Mouse (Mus musculus): ENCODE measurements at regions not wholly inside any gene's neighbourhood (a gene's known extent, or its start where the extent isn't known, plus 50 kb on each side); places are given as distances from the start of the nearest gene placed in this dataset.
A peak's percentile ranks its signal among the peaks of the same experiment; 100 is the strongest.

GRCm38 (mm10) chr13:70019999-70020838, 218.0 kb downstream of the Med10 start:
- no peak for ATAC-seq (replicated peaks; ENCODE audit: low FRiP score, low read depth)
- 36% methylated on average over 7 of the region's 7 CpGs for WGBS

GRCm38 (mm10) chr13:70033249-70033648, 231.1 kb downstream of the Med10 start:
- H3K4me3 ChIP-seq (replicated peaks; ENCODE audit: low read depth, low read length) = no peak overlapping the region
- no peaks in the 10 kb centered on the region for H3K36me3 ChIP-seq (ENCODE audit: insufficient read depth, low read length)
- no peaks in the 10 kb centered on the region for H3K9me3 ChIP-seq (replicated peaks; ENCODE audit: low read length)
- WGBS = 83% methylated on average over 6 of the region's 6 CpGs
- H3K4me1 ChIP-seq (replicated peaks; ENCODE audit: insufficient read depth, low read length) = peaks cover 4% of the 10 kb centered on the region; the same call in 1 of the 2 replicates
- no peak overlapping the region for H3K9ac ChIP-seq (ENCODE audit: low read depth, low read length)
- no peak overlapping the region for H3K4me2 ChIP-seq (ENCODE audit: low read length)
- no peaks in the 10 kb centered on the region for H3K27me3 ChIP-seq (ENCODE audit: insufficient read depth, low read length)
- DNase-seq (ENCODE audit: low spot score) = no peak
- H3K27ac ChIP-seq = no peak overlapping the region
- no peak for TF ChIP-seq CTCF (IDR thresholded peaks at IDR 0.05; ENCODE audit: low read depth)
- ATAC-seq (replicated peaks; ENCODE audit: low FRiP score, low read depth) = no peak

More at GRCm38 (mm10) chr13:70019999-70020838, 218.0 kb downstream of the Med10 start:
- Histone ChIP-seq H3K4me1 (replicated peaks; ENCODE audit: insufficient read depth, low read length) (no peaks in the 10 kb centered on the region), H3K36me3 (ENCODE audit: insufficient read depth, low read length) (no peaks in the 10 kb centered on the region), H3K9ac (ENCODE audit: low read depth, low read length) (no peak overlapping the region), H3K27me3 (ENCODE audit: insufficient read depth, low read length) (no peaks in the 10 kb centered on the region), H3K27ac (no peak overlapping the region), H3K9me3 (replicated peaks; ENCODE audit: low read length) (no peaks in the 10 kb centered on the region), H3K4me2 (ENCODE audit: low read length) (no peak overlapping the region), H3K4me3 (replicated peaks; ENCODE audit: low read depth, low read length) (no peak overlapping the region)
- TF ChIP-seq CTCF (IDR thresholded peaks at IDR 0.05; ENCODE audit: low read depth) = no peak
- DNase-seq (ENCODE audit: low spot score) = no peak

DNA sequence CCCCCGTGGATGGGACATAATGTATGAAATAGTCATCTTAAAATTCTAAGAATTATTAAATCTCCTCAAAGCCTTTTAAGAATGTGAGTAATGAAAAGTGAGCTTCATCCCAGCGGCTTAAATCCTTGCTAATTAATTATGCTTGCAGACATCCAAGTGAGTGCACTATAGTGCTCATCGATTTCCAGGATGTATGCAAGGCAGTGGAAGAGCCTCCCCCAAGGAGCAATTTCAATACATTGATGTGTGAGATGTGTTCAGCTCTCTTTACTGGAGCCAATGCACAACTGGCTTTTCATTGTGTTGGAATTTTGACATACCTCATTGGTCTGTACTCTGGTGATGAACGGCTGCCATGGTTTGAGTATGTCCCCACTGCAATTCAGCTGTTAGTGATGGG, 231.6 kb downstream of the Med10 start:
- DNase-seq (ENCODE audit: low spot score) = no peak
- H3K27ac ChIP-seq = no peak overlapping the region
- H3K27me3 ChIP-seq (ENCODE audit: insufficient read depth, low read length) = no peaks in the 10 kb centered on the region
- no peaks in the 10 kb centered on the region for H3K9me3 ChIP-seq (replicated peaks; ENCODE audit: low read length)
- WGBS = 70% methylated on average over 4 of the region's 4 CpGs
- H3K9ac ChIP-seq (ENCODE audit: low read depth, low read length) = no peak overlapping the region
- no peak overlapping the region for H3K4me3 ChIP-seq (replicated peaks; ENCODE audit: low read depth, low read length)
- ATAC-seq (replicated peaks; ENCODE audit: low FRiP score, low read depth) = no peak
- peaks cover 8% of the 10 kb centered on the region; the same call in 1 of the 2 replicates for H3K4me1 ChIP-seq (replicated peaks; ENCODE audit: insufficient read depth, low read length)
- TF ChIP-seq CTCF (IDR thresholded peaks at IDR 0.05; ENCODE audit: low read depth) = no peak
- H3K36me3 ChIP-seq (ENCODE audit: insufficient read depth, low read length) = no peaks in the 10 kb centered on the region
- H3K4me2 ChIP-seq (ENCODE audit: low read length) = no peak overlapping the region

DNA sequence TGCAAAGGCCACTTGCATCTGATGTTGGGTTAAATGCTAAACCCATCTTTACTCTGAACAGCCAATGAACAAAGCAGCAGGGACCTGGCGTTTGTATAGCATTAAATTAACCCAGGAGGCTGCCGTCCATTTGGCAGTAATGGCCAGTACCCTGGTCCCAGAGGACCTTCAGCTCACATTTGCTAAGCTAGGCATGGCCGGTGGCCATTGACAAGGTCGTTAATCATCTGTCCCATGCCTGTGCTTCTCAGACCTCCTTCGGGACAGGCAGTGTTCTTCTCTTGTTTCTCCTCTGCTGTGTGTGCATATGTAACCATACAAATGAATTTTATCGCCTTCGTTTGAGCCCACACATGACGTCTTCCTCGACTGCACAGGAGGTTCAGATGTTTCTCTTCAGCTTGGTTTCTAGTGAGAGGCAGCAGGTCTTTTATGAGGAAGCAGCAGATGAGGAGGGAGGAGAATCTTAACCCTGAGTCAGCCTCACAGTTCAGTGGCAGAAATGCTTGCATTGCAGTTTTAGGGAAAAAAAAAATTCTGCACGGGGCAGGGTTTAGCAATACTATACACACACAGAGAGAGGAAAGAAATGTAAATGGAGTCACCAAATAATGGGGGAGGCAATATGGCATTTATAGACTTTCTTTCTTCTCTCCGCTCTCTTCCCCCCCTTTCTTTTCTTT, 235.9 kb downstream of the Med10 start:
- no peak overlapping the region for H3K4me3 ChIP-seq (replicated peaks; ENCODE audit: low read depth, low read length)
- 0 out of 2 replicates have a peak overlapping the region, but pooled peaks have one; percentile 3 for H3K4me2 ChIP-seq (ENCODE audit: low read length)
- no peak overlapping the region for H3K27ac ChIP-seq
- no peak; the same call in 1 of the 2 replicates for ATAC-seq (replicated peaks; ENCODE audit: low FRiP score, low read depth)
- no peak overlapping the region for H3K9ac ChIP-seq (ENCODE audit: low read depth, low read length)
- WGBS = 16% methylated on average over 11 of the region's 11 CpGs
- no peaks in the 10 kb centered on the region for H3K36me3 ChIP-seq (ENCODE audit: insufficient read depth, low read length)
- peaks cover 8% of the 10 kb centered on the region; the same call in 1 of the 2 replicates for H3K4me1 ChIP-seq (replicated peaks; ENCODE audit: insufficient read depth, low read length)
- H3K9me3 ChIP-seq (replicated peaks; ENCODE audit: low read length) = no peaks in the 10 kb centered on the region
- no peak for TF ChIP-seq CTCF (IDR thresholded peaks at IDR 0.05; ENCODE audit: low read depth)
- DNase-seq (ENCODE audit: low spot score) = peak; percentile 71
- H3K27me3 ChIP-seq (ENCODE audit: insufficient read depth, low read length) = no peaks in the 10 kb centered on the region

DNA sequence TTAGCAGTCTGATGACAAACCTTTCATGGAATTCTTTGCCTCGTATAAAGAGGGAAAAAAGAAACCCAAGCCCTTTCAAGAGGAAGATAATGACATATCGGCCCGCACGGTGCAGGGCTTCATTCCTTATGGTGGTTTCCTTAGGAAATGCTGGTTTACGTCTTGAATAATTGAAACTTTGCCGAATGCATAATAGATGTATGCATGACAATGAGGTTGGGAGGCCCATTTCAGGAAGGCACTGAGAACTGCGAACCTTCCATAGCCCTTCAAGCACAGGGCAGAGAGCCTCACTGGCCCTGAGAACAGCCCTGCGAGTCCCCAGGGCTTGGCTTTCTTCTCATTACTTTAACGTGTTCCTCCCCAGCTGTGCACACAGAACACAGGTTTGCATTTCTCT, 255.7 kb downstream of the Med10 start:
- no peak overlapping the region for H3K4me2 ChIP-seq (ENCODE audit: low read length)
- H3K4me3 ChIP-seq (replicated peaks; ENCODE audit: low read depth, low read length) = no peak overlapping the region
- 62% methylated on average over 9 of the region's 9 CpGs for WGBS
- H3K36me3 ChIP-seq (ENCODE audit: insufficient read depth, low read length) = no peaks in the 10 kb centered on the region
- H3K9ac ChIP-seq (ENCODE audit: low read depth, low read length) = no peak overlapping the region
- no peak for TF ChIP-seq CTCF (IDR thresholded peaks at IDR 0.05; ENCODE audit: low read depth)
- H3K27me3 ChIP-seq (ENCODE audit: insufficient read depth, low read length) = no peaks in the 10 kb centered on the region
- H3K9me3 ChIP-seq (replicated peaks; ENCODE audit: low read length) = no peaks in the 10 kb centered on the region
- no peak overlapping the region for H3K27ac ChIP-seq
- DNase-seq (ENCODE audit: low spot score) (no peak), ATAC-seq (replicated peaks; ENCODE audit: low FRiP score, low read depth) (no peak)
- H3K4me1 ChIP-seq (replicated peaks; ENCODE audit: insufficient read depth, low read length) = no peaks in the 10 kb centered on the region

- ATAC-seq (replicated peaks; ENCODE audit: low FRiP score, low read depth) = no peak
- H3K4me3 ChIP-seq (replicated peaks; ENCODE audit: low read depth, low read length) = no peak overlapping the region
- H3K9me3 ChIP-seq (replicated peaks; ENCODE audit: low read length) = no peaks in the 10 kb centered on the region
- H3K27me3 ChIP-seq (ENCODE audit: insufficient read depth, low read length) = no peaks in the 10 kb centered on the region
- no peaks in the 10 kb centered on the region for H3K4me1 ChIP-seq (replicated peaks; ENCODE audit: insufficient read depth, low read length)
- DNase-seq (ENCODE audit: low spot score) = peak; percentile 57
- TF ChIP-seq CTCF (IDR thresholded peaks at IDR 0.05; ENCODE audit: low read depth) = no peak
- WGBS = 51% methylated on average over 13 of the region's 13 CpGs
- H3K4me2 ChIP-seq (ENCODE audit: low read length) = no peak overlapping the region
- H3K27ac ChIP-seq = no peak overlapping the region
- no peak overlapping the region for H3K9ac ChIP-seq (ENCODE audit: low read depth, low read length)
- no peaks in the 10 kb centered on the region for H3K36me3 ChIP-seq (ENCODE audit: insufficient read depth, low read length)
Measured at GRCm38 (mm10) chr13:70061363-70061945, 259.3 kb downstream of the Med10 start.

All from kidney, postnatal 0 days (tissue).